Mouse (Mus musculus) forebrain, embryonic 14.5 days (tissue): ENCODE measurements around the gene Herc1. TPM values are rescaled to one million over a fixed set of nuclear protein-coding genes. Genes with fewer than 3 reads are reported as not detected.

Source experiments
- ATAC-seq: fragments of 200-750 bp; cut with Nextera tagmentation; 2 replicates; pipeline ENCODE4 v1.8.0; 2017; ENCODE audit warnings: mild to moderate bottlenecking, moderate library complexity
- DNase-seq: peaks from one replicate; pipeline ENCODE4 v3.0.0-alpha.2; 2015; ENCODE audit warnings: low spot score
- H3K27ac ChIP-seq: fragments of 300-500 bp; sonication (generic); 2 replicates; pipeline ENCODE4 v1.5.1; 2014; ENCODE audit warnings: low read depth, mild to moderate bottlenecking, control low read depth, low read length, moderate library complexity
- H3K27me3 ChIP-seq: fragments of 300-500 bp; sonication (generic); replicated peaks from 2 replicates; pipeline ENCODE4 v1.6.1; 2014; ENCODE audit warnings: low read length, control low read depth, mixed read lengths; ENCODE audit not compliant: control insufficient read depth, insufficient read depth
- H3K36me3 ChIP-seq: fragments of 300-500 bp; sonication (generic); 2 replicates; pipeline ENCODE4 v1.6.1; 2014; ENCODE audit warnings: low read length, control low read depth; ENCODE audit not compliant: control insufficient read depth, insufficient read depth
- H3K4me1 ChIP-seq: fragments of 300-500 bp; sonication (generic); 2 replicates; pipeline ENCODE4 v1.6.1; 2014; ENCODE audit warnings: antibody characterized with exemption, low read length, control low read depth; ENCODE audit not compliant: control insufficient read depth, insufficient read depth
- H3K4me2 ChIP-seq: fragments of 300-500 bp; sonication (generic); 2 replicates; pipeline ENCODE4 v1.6.1; 2014; ENCODE audit warnings: mild to moderate bottlenecking, control low read depth, low read length
- H3K4me3 ChIP-seq: fragments of 300-500 bp; sonication (generic); 2 replicates; pipeline ENCODE4 v1.5.1; 2014; ENCODE audit warnings: low read depth, low read length, control low read depth
- H3K9ac ChIP-seq: fragments of 300-500 bp; sonication (generic); 2 replicates; pipeline ENCODE4 v1.6.1; 2014; ENCODE audit warnings: mild to moderate bottlenecking, low read length, control low read depth, moderate library complexity
- H3K9me3 ChIP-seq: fragments of 300-500 bp; sonication (generic); replicated peaks from 2 replicates; pipeline ENCODE4 v1.6.1; 2016; ENCODE audit warnings: low read length, control low read depth, mixed read lengths; ENCODE audit not compliant: control insufficient read depth
- WGBS: fragments of 180-500 bp; shearing (Covaris S2); extraction: QIAGEN DNeasy Blood & Tissue Kit; methylation state at CpG from one replicate; pipeline ENCODE4 v1.1.7; 2014; 5-methylcytosine and 5-hydroxymethylcytosine counted together
- polyA plus RNA-seq: library from polyadenylated mRNA; unstranded; fragments of >200 nt; fragmentation: Nextera tagmentation; extraction: Ambion mirVana; gene quantifications from 2 replicates; pipeline ENCODE4 v1.2.1, GENCODE M21; 2014

Gene Herc1
- polyA plus RNA-seq, 1 experiment from 2014 or later, result 31.9 TPM

- no peak for ATAC-seq
- H3K4me2 ChIP-seq, result no peak overlapping the region
- H3K9ac ChIP-seq, result no peak overlapping the region
- no peak overlapping the region for H3K4me3 ChIP-seq
- WGBS, result 77% methylated on average over 3 of the region's 3 CpGs
- no peak for DNase-seq
- H3K4me1 ChIP-seq, result no peaks in the 10 kb centered on the region
- H3K9me3 ChIP-seq, result no peaks in the 10 kb centered on the region
- no peak overlapping the region for H3K27ac ChIP-seq
- H3K36me3 ChIP-seq, result no peaks in the 10 kb centered on the region
- no peaks in the 10 kb centered on the region for H3K27me3 ChIP-seq
Observed at GRCm38 (mm10) chr9:66340394-66341094, 9.7 kb upstream of the Herc1 start.

GRCm38 (mm10) chr9:66347405-66348035, 2.7 kb upstream of the Herc1 start:
- Histone ChIP-seq H3K9me3 (no peaks in the 10 kb centered on the region), H3K9ac (no peak overlapping the region), H3K4me2 (no peak overlapping the region), H3K36me3 (no peaks in the 10 kb centered on the region), H3K4me1 (peaks cover 14% of the 10 kb centered on the region), H3K27me3 (no peaks in the 10 kb centered on the region), H3K27ac (no peak overlapping the region), H3K4me3 (no peak overlapping the region)
- 87% methylated on average over 7 of the region's 7 CpGs for WGBS
- no peak for DNase-seq
- no peak for ATAC-seq

- Histone ChIP-seq H3K27ac (peak overlapping the region; percentile 97; the same call in 1 of the 2 replicates), H3K27me3 (no peaks in the 10 kb centered on the region), H3K9me3 (no peaks in the 10 kb centered on the region), H3K4me3 (peak overlapping the region; percentile 98), H3K4me1 (peaks cover 14% of the 10 kb centered on the region), H3K36me3 (no peaks in the 10 kb centered on the region), H3K9ac (peak overlapping the region; percentile 98), H3K4me2 (peak overlapping the region; percentile 67)
- WGBS, result 38% methylated on average over 8 of the region's 8 CpGs
- DNase-seq (no peak), ATAC-seq (no peak)
Observed at GRCm38 (mm10) chr9:66349144-66349859, 948 bp upstream of the Herc1 start.

- peak overlapping the region; percentile 97 for H3K27ac ChIP-seq
- no peaks in the 10 kb centered on the region for H3K36me3 ChIP-seq
- DNase-seq (peak; percentile 48), ATAC-seq (peak; percentile 68)
- no peaks in the 10 kb centered on the region for H3K27me3 ChIP-seq
- no peaks in the 10 kb centered on the region for H3K9me3 ChIP-seq
- H3K4me3 ChIP-seq, result peak overlapping the region; percentile 98
- WGBS, result 1% methylated on average over 32 of the region's 32 CpGs
- peaks cover 14% of the 10 kb centered on the region for H3K4me1 ChIP-seq
- peak overlapping the region; percentile 78 for H3K4me2 ChIP-seq
- H3K9ac ChIP-seq, result peak overlapping the region; percentile 98
Observed at GRCm38 (mm10) chr9:66350788-66351430, 659 bp downstream of the Herc1 start.

DNA sequence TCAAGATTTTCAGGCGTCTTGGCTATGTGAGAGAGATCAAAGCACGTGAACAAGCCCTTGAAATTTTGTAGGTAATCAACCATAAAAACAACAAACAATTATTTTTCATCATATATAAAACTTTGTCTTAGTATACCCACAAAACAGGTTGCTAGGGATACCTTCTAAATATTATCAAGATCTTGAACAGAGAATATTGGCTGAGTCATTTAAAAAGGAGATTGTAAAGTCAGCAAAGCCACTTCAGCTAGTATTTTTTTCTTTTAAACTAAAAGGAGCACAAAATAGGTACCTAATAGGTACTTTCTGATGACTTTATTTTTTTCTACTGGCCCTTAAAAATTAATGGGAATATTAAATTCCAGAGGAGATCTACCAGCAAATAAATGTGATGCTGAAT, 2.5 kb downstream of the Herc1 start:
- no peaks in the 10 kb centered on the region for H3K36me3 ChIP-seq
- H3K4me3 ChIP-seq, result no peak overlapping the region
- ATAC-seq, result no peak
- no peak for DNase-seq
- peaks cover 14% of the 10 kb centered on the region for H3K4me1 ChIP-seq
- H3K27ac ChIP-seq, result no peak overlapping the region
- H3K4me2 ChIP-seq, result peak overlapping the region; percentile 78; the same call in 1 of the 2 replicates
- no peak overlapping the region for H3K9ac ChIP-seq
- H3K27me3 ChIP-seq, result no peaks in the 10 kb centered on the region
- H3K9me3 ChIP-seq, result no peaks in the 10 kb centered on the region
- WGBS, result 73% methylated on average over 2 of the region's 2 CpGs

GRCm38 (mm10) chr9:66359135-66359534, 8.9 kb downstream of the Herc1 start:
- Histone ChIP-seq H3K4me3 (no peak overlapping the region), H3K27me3 (no peaks in the 10 kb centered on the region), H3K9ac (no peak overlapping the region), H3K9me3 (no peaks in the 10 kb centered on the region), H3K36me3 (no peaks in the 10 kb centered on the region), H3K27ac (no peak overlapping the region), H3K4me1 (0 out of 2 replicates have a peak, but pooled peaks cover 2% of the 10 kb centered on the region), H3K4me2 (no peak overlapping the region)
- no peak for DNase-seq
- WGBS, result 89% methylated on average over 4 of the region's 4 CpGs
- ATAC-seq, result no peak

- Histone ChIP-seq H3K4me2 (no peak overlapping the region), H3K27ac (no peak overlapping the region), H3K9ac (peak overlapping the region; percentile 17; the same call in 1 of the 2 replicates), H3K4me3 (no peak overlapping the region), H3K9me3 (no peaks in the 10 kb centered on the region), H3K27me3 (no peaks in the 10 kb centered on the region), H3K4me1 (0 out of 2 replicates have a peak, but pooled peaks cover 2% of the 10 kb centered on the region), H3K36me3 (no peaks in the 10 kb centered on the region)
- ATAC-seq (no peak), DNase-seq (no peak)
- WGBS, result 82% methylated on average over 14 of the region's 14 CpGs
Observed at GRCm38 (mm10) chr9:66360143-66360690, 10.0 kb downstream of the Herc1 start.

DNA sequence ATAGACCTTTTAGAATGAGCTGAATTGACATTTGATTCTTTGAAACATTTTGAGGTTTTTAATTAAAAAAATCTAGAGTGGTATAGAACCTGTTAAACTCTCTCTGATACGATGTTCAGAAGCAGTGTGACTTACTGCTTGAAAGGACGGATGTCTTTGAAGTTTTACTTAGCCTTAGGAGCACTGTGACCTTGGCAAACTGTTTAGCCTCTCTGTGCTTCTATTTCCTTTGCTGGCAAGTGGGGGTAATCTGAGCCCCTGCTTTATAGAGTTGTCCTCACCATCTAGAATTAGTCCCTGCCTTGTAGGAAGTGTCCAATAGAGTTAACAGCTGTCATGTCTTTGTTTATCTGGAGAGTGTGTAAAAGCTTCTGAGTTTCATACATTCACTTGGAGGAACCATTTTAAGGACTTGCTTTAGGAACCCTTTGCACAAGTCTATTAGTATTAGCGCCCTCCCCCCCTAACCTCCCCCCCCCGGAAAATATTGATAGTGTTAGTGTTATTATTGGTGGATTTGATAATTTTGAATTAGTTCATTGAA, 18.7 kb downstream of the Herc1 start:
- DNase-seq, result no peak

More for the DNA sequence above, 18.7 kb downstream of the Herc1 start:
- Histone ChIP-seq H3K27me3 (no peaks in the 10 kb centered on the region), H3K9ac (no peak overlapping the region), H3K4me1 (peaks cover 2% of the 10 kb centered on the region; the same call in 1 of the 2 replicates), H3K4me2 (no peak overlapping the region), H3K36me3 (peaks cover 18% of the 10 kb centered on the region), H3K9me3 (no peaks in the 10 kb centered on the region), H3K4me3 (no peak overlapping the region), H3K27ac (no peak overlapping the region)
- WGBS, result 86% methylated on average over 4 of the region's 4 CpGs
- ATAC-seq, result no peak
